Mouse (Mus musculus): ENCODE results near the gene D1Ertd622e. TPM values are rescaled to one million over a fixed set of nuclear protein-coding genes. Genes with fewer than 3 reads are reported as not detected.

Gene D1Ertd622e
- polyA plus RNA-seq, 1 experiment = 17.1 TPM

GRCm38 (mm10) chr1:97567956-97568355 is 93.9 kb downstream of the D1Ertd622e start:
- WGBS = 84% methylated on average over 4 of the region's 4 CpGs
- TF ChIP-seq POLR2A (IDR thresholded peaks at IDR 0.05; ENCODE audit: borderline replicate concordance, control insufficient read depth, low read depth, low read length) (no peak), CTCF (IDR thresholded peaks at IDR 0.05; ENCODE audit: control insufficient read depth, insufficient read depth, low read length) (no peak)
- Histone ChIP-seq H3K4me3 (replicated peaks; ENCODE audit: control insufficient read depth, low read depth, low read length) (no peak overlapping the region), H3K4me1 (ENCODE audit: control insufficient read depth, insufficient read depth, low read length) (no peaks in the 10 kb centered on the region), H3K27ac (ENCODE audit: control insufficient read depth, insufficient read depth, low read depth, low read length, poor library complexity) (no peak overlapping the region)

- TF ChIP-seq POLR2A (IDR thresholded peaks at IDR 0.05; ENCODE audit: borderline replicate concordance, control insufficient read depth, low read depth, low read length) = no peak
- Histone ChIP-seq H3K27ac (ENCODE audit: control insufficient read depth, insufficient read depth, low read depth, low read length, poor library complexity) (no peak overlapping the region), H3K4me3 (replicated peaks; ENCODE audit: control insufficient read depth, low read depth, low read length) (no peak overlapping the region), H3K4me1 (ENCODE audit: control insufficient read depth, insufficient read depth, low read length) (no peaks in the 10 kb centered on the region)
- 79% methylated on average over 1 of the region's 1 CpGs for WGBS
Observed at GRCm38 (mm10) chr1:97564641-97565040, 97.2 kb downstream of the D1Ertd622e start.

DNA sequence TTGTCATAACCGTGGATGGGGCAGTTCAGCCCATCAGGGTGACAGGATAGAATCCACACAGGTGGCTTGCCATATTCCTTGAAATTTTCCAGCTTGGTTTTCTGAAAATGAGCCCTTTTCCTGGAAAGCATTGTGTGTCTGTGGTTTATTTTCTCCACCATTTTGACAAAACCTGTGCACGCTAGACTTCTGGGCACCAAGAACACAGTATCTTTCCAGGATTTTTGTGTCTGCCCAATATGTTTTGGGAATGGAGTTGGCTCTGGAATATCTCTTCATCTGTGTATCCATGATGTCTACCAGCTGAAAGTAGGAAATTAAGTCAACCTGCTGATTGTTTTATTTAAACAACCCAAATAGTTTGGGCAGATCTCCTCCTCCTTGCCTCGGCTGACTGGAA is 99.0 kb downstream of the D1Ertd622e start:
- H3K4me1 ChIP-seq (ENCODE audit: control insufficient read depth, insufficient read depth, low read length) = no peaks in the 10 kb centered on the region
- WGBS = 83% methylated on average over 3 of the region's 3 CpGs
- H3K4me3 ChIP-seq (replicated peaks; ENCODE audit: control insufficient read depth, low read depth, low read length) = no peak overlapping the region
- no peak overlapping the region for H3K27ac ChIP-seq (ENCODE audit: control insufficient read depth, insufficient read depth, low read depth, low read length, poor library complexity)
- TF ChIP-seq POLR2A (IDR thresholded peaks at IDR 0.05; ENCODE audit: borderline replicate concordance, control insufficient read depth, low read depth, low read length) (no peak), CTCF (IDR thresholded peaks at IDR 0.05; ENCODE audit: control insufficient read depth, insufficient read depth, low read length) (no peak)

Other genes starting within 250 kb of the D1Ertd622e start
- 5.3 and 17.8 TPM in 2 replicates for gene Gin1, start 108.1 kb upstream of the D1Ertd622e start, polyA plus RNA-seq (2011; ENCODE audit: insufficient read depth, insufficient read length, low replicate concordance, missing spikeins)
- 5.9 and 10.9 TPM in 2 replicates for gene Ppip5k2, start 108.3 kb upstream of the D1Ertd622e start, polyA plus RNA-seq (2011; ENCODE audit: insufficient read depth, insufficient read length, low replicate concordance, missing spikeins)

Data from bone marrow, adult 2 months (tissue).